Mouse (Mus musculus): Measurements from ENCODE around the gene Ffar1. TPM values are rescaled to one million over a fixed set of nuclear protein-coding genes. Genes with fewer than 3 reads are reported as not detected.

Ffar1 gene
- polyA plus RNA-seq, 1 experiment: not detected

- Histone ChIP-seq H3K4me3 (replicated peaks; ENCODE audit: insufficient read depth, low read depth, low read length) (no peak overlapping the region), H3K27me3 (ENCODE audit: control insufficient read depth, insufficient read depth, low read length) (no peaks in the 10 kb centered on the region), H3K27ac (ENCODE audit: insufficient read depth, low read length) (no peak overlapping the region), H3K4me1 (ENCODE audit: control insufficient read depth, insufficient read depth, low read length) (no peaks in the 10 kb centered on the region)
- TF ChIP-seq POLR2A (IDR thresholded peaks at IDR 0.05; ENCODE audit: borderline replicate concordance, insufficient read depth, low read length) (no peak), CTCF (IDR thresholded peaks at IDR 0.05; ENCODE audit: borderline replicate concordance, insufficient read depth, low read depth, low read length) (no peak)
- no peak for DNase-seq
- WGBS: 33% methylated on average over 2 of the region's 2 CpGs
These were observed 29.3 kb upstream of the Ffar1 start for GRCm38 (mm10) chr7:30890681-30891080.

- Histone ChIP-seq H3K4me3 (replicated peaks; ENCODE audit: insufficient read depth, low read depth, low read length) (no peak overlapping the region), H3K27ac (ENCODE audit: insufficient read depth, low read length) (no peak overlapping the region), H3K27me3 (ENCODE audit: control insufficient read depth, insufficient read depth, low read length) (no peaks in the 10 kb centered on the region), H3K4me1 (ENCODE audit: control insufficient read depth, insufficient read depth, low read length) (no peaks in the 10 kb centered on the region)
- TF ChIP-seq POLR2A (IDR thresholded peaks at IDR 0.05; ENCODE audit: borderline replicate concordance, insufficient read depth, low read length): no peak
- TF ChIP-seq CTCF (IDR thresholded peaks at IDR 0.05; ENCODE audit: borderline replicate concordance, insufficient read depth, low read depth, low read length): no peak
- WGBS: 70% methylated on average over 7 of the region's 7 CpGs
- DNase-seq: no peak
These were observed 27.4 kb upstream of the Ffar1 start for GRCm38 (mm10) chr7:30888786-30889185.

GRCm38 (mm10) chr7:30887568-30888188 is 26.3 kb upstream of the Ffar1 start:
- Histone ChIP-seq H3K27me3 (ENCODE audit: control insufficient read depth, insufficient read depth, low read length) (no peaks in the 10 kb centered on the region), H3K27ac (ENCODE audit: insufficient read depth, low read length) (no peak overlapping the region), H3K4me3 (replicated peaks; ENCODE audit: insufficient read depth, low read depth, low read length) (no peak overlapping the region), H3K4me1 (ENCODE audit: control insufficient read depth, insufficient read depth, low read length) (no peaks in the 10 kb centered on the region)
- DNase-seq: no peak
- TF ChIP-seq CTCF (IDR thresholded peaks at IDR 0.05; ENCODE audit: borderline replicate concordance, insufficient read depth, low read depth, low read length) (no peak), POLR2A (IDR thresholded peaks at IDR 0.05; ENCODE audit: borderline replicate concordance, insufficient read depth, low read length) (no peak)
- 58% methylated on average over 14 of the region's 14 CpGs for WGBS

GRCm38 (mm10) chr7:30886852-30887251 is 25.5 kb upstream of the Ffar1 start:
- no peaks in the 10 kb centered on the region for H3K4me1 ChIP-seq (ENCODE audit: control insufficient read depth, insufficient read depth, low read length)
- no peak overlapping the region for H3K4me3 ChIP-seq (replicated peaks; ENCODE audit: insufficient read depth, low read depth, low read length)
- DNase-seq: no peak
- no peaks in the 10 kb centered on the region; the same call in 1 of the 2 replicates for H3K27me3 ChIP-seq (ENCODE audit: control insufficient read depth, insufficient read depth, low read length)
- TF ChIP-seq CTCF (IDR thresholded peaks at IDR 0.05; ENCODE audit: borderline replicate concordance, insufficient read depth, low read depth, low read length): no peak
- TF ChIP-seq POLR2A (IDR thresholded peaks at IDR 0.05; ENCODE audit: borderline replicate concordance, insufficient read depth, low read length): no peak
- no peak overlapping the region for H3K27ac ChIP-seq (ENCODE audit: insufficient read depth, low read length)
- 67% methylated on average over 4 of the region's 4 CpGs for WGBS

GRCm38 (mm10) chr7:30884047-30884446 is 22.7 kb upstream of the Ffar1 start:
- H3K27me3 ChIP-seq (ENCODE audit: control insufficient read depth, insufficient read depth, low read length): no peaks in the 10 kb centered on the region; the same call in 1 of the 2 replicates
- no peak for DNase-seq
- H3K4me1 ChIP-seq (ENCODE audit: control insufficient read depth, insufficient read depth, low read length): no peaks in the 10 kb centered on the region
- H3K4me3 ChIP-seq (replicated peaks; ENCODE audit: insufficient read depth, low read depth, low read length): no peak overlapping the region
- TF ChIP-seq POLR2A (IDR thresholded peaks at IDR 0.05; ENCODE audit: borderline replicate concordance, insufficient read depth, low read length) (no peak), CTCF (IDR thresholded peaks at IDR 0.05; ENCODE audit: borderline replicate concordance, insufficient read depth, low read depth, low read length) (no peak)
- H3K27ac ChIP-seq (ENCODE audit: insufficient read depth, low read length): no peak overlapping the region

- DNase-seq: no peak
- Histone ChIP-seq H3K27me3 (ENCODE audit: control insufficient read depth, insufficient read depth, low read length) (no peaks in the 10 kb centered on the region; the same call in 1 of the 2 replicates), H3K4me1 (ENCODE audit: control insufficient read depth, insufficient read depth, low read length) (no peaks in the 10 kb centered on the region), H3K27ac (ENCODE audit: insufficient read depth, low read length) (no peak overlapping the region), H3K4me3 (replicated peaks; ENCODE audit: insufficient read depth, low read depth, low read length) (no peak overlapping the region)
- 82% methylated on average over 3 of the region's 3 CpGs for WGBS
- TF ChIP-seq CTCF (IDR thresholded peaks at IDR 0.05; ENCODE audit: borderline replicate concordance, insufficient read depth, low read depth, low read length) (no peak), POLR2A (IDR thresholded peaks at IDR 0.05; ENCODE audit: borderline replicate concordance, insufficient read depth, low read length) (no peak)
These were observed 20.0 kb upstream of the Ffar1 start for GRCm38 (mm10) chr7:30881367-30881766.

- Histone ChIP-seq H3K4me1 (ENCODE audit: control insufficient read depth, insufficient read depth, low read length) (no peaks in the 10 kb centered on the region), H3K27ac (ENCODE audit: insufficient read depth, low read length) (no peak within 1 kb of the TSS), H3K4me3 (replicated peaks; ENCODE audit: insufficient read depth, low read depth, low read length) (no peak within 1 kb of the TSS), H3K27me3 (ENCODE audit: control insufficient read depth, insufficient read depth, low read length) (no peaks in the 10 kb centered on the region; the same call in 1 of the 2 replicates)
- no peak for DNase-seq
- 73% methylated on average over 7 of the region's 7 CpGs for WGBS
- TF ChIP-seq CTCF (IDR thresholded peaks at IDR 0.05; ENCODE audit: borderline replicate concordance, insufficient read depth, low read depth, low read length) (no peak), POLR2A (IDR thresholded peaks at IDR 0.05; ENCODE audit: borderline replicate concordance, insufficient read depth, low read length) (no peak)
These were observed 18.8 kb upstream of the Ffar1 start, which contains the start of gene Cd22 for GRCm38 (mm10) chr7:30880176-30880575. TSS of gene Cd22 (minus strand) at chr7:30880342.

- TF ChIP-seq CTCF (IDR thresholded peaks at IDR 0.05; ENCODE audit: borderline replicate concordance, insufficient read depth, low read depth, low read length) (no peak), POLR2A (IDR thresholded peaks at IDR 0.05; ENCODE audit: borderline replicate concordance, insufficient read depth, low read length) (no peak)
These were observed 17.6 kb upstream of the Ffar1 start for GRCm38 (mm10) chr7:30878950-30879349.

More at GRCm38 (mm10) chr7:30878950-30879349, 17.6 kb upstream of the Ffar1 start:
- H3K27me3 ChIP-seq (ENCODE audit: control insufficient read depth, insufficient read depth, low read length): no peaks in the 10 kb centered on the region; the same call in 1 of the 2 replicates
- 70% methylated on average over 6 of the region's 6 CpGs for WGBS
- DNase-seq: no peak
- no peak overlapping the region for H3K27ac ChIP-seq (ENCODE audit: insufficient read depth, low read length)
- H3K4me1 ChIP-seq (ENCODE audit: control insufficient read depth, insufficient read depth, low read length): no peaks in the 10 kb centered on the region
- no peak overlapping the region for H3K4me3 ChIP-seq (replicated peaks; ENCODE audit: insufficient read depth, low read depth, low read length)
